8 mouse cellular contexts compared by ENCODE assay signal in genomic region chr12:36317036-36317819, GRCm38 (mm10). TPM values are rescaled to one million over a fixed set of nuclear protein-coding genes. Genes with fewer than 3 reads are reported as not detected.
DNase-seq lines count a peak whose midpoint lies in the region; ATAC-seq and TF ChIP-seq lines count a peak whose summit lies in the region.

No protein-coding gene starts in this region.

- peak overlapping the region; percentile 62 for H3K4me2 ChIP-seq in liver, embryonic 13.5 days

- H3K27ac ChIP-seq in left cerebral cortex, adult 2 months: no peak overlapping the region
- H3K27ac ChIP-seq in liver, embryonic 13.5 days: no peak overlapping the region
- no peak overlapping the region for H3K27ac ChIP-seq in testis, adult 2 months (ENCODE audit: control insufficient read depth, insufficient read depth, low read depth, low read length)

- H3K4me1 ChIP-seq in liver, embryonic 13.5 days (replicated peaks): no peaks in the 10 kb centered on the region
- H3K4me1 ChIP-seq in testis, adult 2 months (ENCODE audit: control insufficient read depth, insufficient read depth, low read length): no peaks in the 10 kb centered on the region; the same call in 1 of the 2 replicates

- TF ChIP-seq POLR2A in testis, adult 2 months (IDR thresholded peaks at IDR 0.05; ENCODE audit: control insufficient read depth, low read depth, low read length): no peak

- 5% methylated on average over 30 of the region's 30 CpGs for WGBS in liver, embryonic 13.5 days (ENCODE audit: insufficient replicate concordance)

- H3K27me3 ChIP-seq in liver, embryonic 13.5 days: 0 out of 2 replicates have a peak, but pooled peaks cover 6% of the 10 kb centered on the region
- H3K27me3 ChIP-seq in testis, adult 2 months (ENCODE audit: control insufficient read depth, insufficient read depth, low read length): no peaks in the 10 kb centered on the region

- peak overlapping the region; percentile 43 for H3K4me3 ChIP-seq in left cerebral cortex, adult 2 months
- H3K4me3 ChIP-seq in liver, embryonic 13.5 days (replicated peaks): peak overlapping the region; percentile 41
- H3K4me3 ChIP-seq in testis, adult 2 months (ENCODE audit: control insufficient read depth, low read depth, low read length): peak overlapping the region; percentile 1

- intact Hi-C loops in left cerebral cortex, adult 2 months (cut with DNase I): no loop called here

- H3K9me3 ChIP-seq in liver, embryonic 13.5 days (replicated peaks): no peaks in the 10 kb centered on the region

- no peaks in the 10 kb centered on the region for H3K36me3 ChIP-seq in liver, embryonic 13.5 days
- no peaks in the 10 kb centered on the region for H3K36me3 ChIP-seq in testis, adult 2 months (ENCODE audit: control insufficient read depth, insufficient read depth, low read length)

- no peak; the same call in 1 of the 2 replicates for TF ChIP-seq CTCF in left cerebral cortex, adult 2 months (IDR thresholded peaks at IDR 0.05)
- no peak for TF ChIP-seq CTCF in testis, adult 2 months (IDR thresholded peaks at IDR 0.05; ENCODE audit: control insufficient read depth, insufficient read depth, insufficient replicate concordance, low read depth, low read length)

- DNase-seq in left cerebral cortex, adult 2 months (ENCODE audit: extremely low spot score in 1 of 2, low spot score in 2 of 2): peak; percentile 21 to 27
- DNase-seq in left cerebral cortex, adult 11 months (ENCODE audit: low spot score): no peak
- peak; percentile 84 to 89 for DNase-seq in cerebellum, postnatal 10 days
- peak; percentile 29 for DNase-seq in gastrocnemius, postnatal 10 days
- DNase-seq in liver, embryonic 13.5 days: peak; percentile 9
- DNase-seq in neural tube, embryonic 10.5 days (ENCODE audit: extremely low spot score, low spot score): peak; percentile 72

- peak; percentile 74 for ATAC-seq in inflammation-experienced regulatory T-cells, adult 6 months
- no peak for ATAC-seq in liver, embryonic 13.5 days (ENCODE audit: low read depth)

- no peak overlapping the region for H3K9ac ChIP-seq in liver, embryonic 13.5 days

RNA-seq across cellular contexts. Expression of gene Sostdc1, which starts 3.3 kb away (rescaled TPM):
- total RNA-seq in left cerebral cortex, adult 2 months (2021): 1 to 10 TPM; 2.0 to 2.9 TPM
- 1 to 10 TPM; 2.5 to 3.6 TPM for total RNA-seq in gastrocnemius, postnatal 10 days (2021)
- 10 to 100 TPM in 2 of 3 experiments, 1 to 10 TPM in 1; 6.9 to 75.9 (median 74.3) TPM for polyA plus RNA-seq in inflammation-experienced regulatory T-cells, adult 6 months (2017; shearing (Covaris generic))
- 0.10 and 0.12 TPM in 2 replicates for polyA plus RNA-seq in liver, embryonic 13.5 days (2015; fragmentation: Nextera tagmentation; extraction: Ambion mirVana)
- polyA plus RNA-seq in testis, adult 2 months (2012; rRNA removed): 1.6 TPM in 2 replicates
